Mouse (Mus musculus) heart, adult 2 months (tissue): ENCODE results near the gene Wiz.

Source experiments
- CTCF ChIP-seq: fragments of 200-600 bp; IDR thresholded peaks from 2 replicates; pipeline ENCODE4 v1.8.1; 2022; ENCODE audit warnings: antibody characterized with exemption, mild to moderate bottlenecking, moderate library complexity
- EP300 ChIP-seq: fragments of 200-500 bp; IDR thresholded peaks from 2 replicates; pipeline ENCODE4 v1.6.1; 2011; ENCODE audit warnings: low read depth, low read length, control low read depth; ENCODE audit not compliant: insufficient read depth

- no peak for TF ChIP-seq EP300
- no peak for TF ChIP-seq CTCF
Observed at GRCm38 (mm10) chr17:32416771-32417170, 27.5 kb upstream of the Wiz start.
